Mouse (Mus musculus): Measurements from ENCODE around the gene Tmem52b. TPM values are rescaled to one million over a fixed set of nuclear protein-coding genes. Genes with fewer than 3 reads are reported as not detected.

Tmem52b gene
- polyA plus RNA-seq, 1 experiment = not detected

Other genes starting within 250 kb of the Tmem52b start
- 0.20 TPM in 1 of 2 replicates, not detected in the other for gene Cd69, start 237.1 kb upstream of the Tmem52b start, polyA plus RNA-seq (2012; rRNA removed)
- not detected in 2 replicates for gene 4922502D21Rik, start 180.8 kb upstream of the Tmem52b start, polyA plus RNA-seq (2012; rRNA removed)
- gene Clec12a, start 169.9 kb upstream of the Tmem52b start, polyA plus RNA-seq (2012; rRNA removed) = 0.36 and 0.44 TPM in 2 replicates
- 0.13 and 0.22 TPM in 2 replicates for gene Clec12b, start 126.7 kb upstream of the Tmem52b start, polyA plus RNA-seq (2012; rRNA removed)
- gene Clec1b, start 115.3 kb upstream of the Tmem52b start, polyA plus RNA-seq (2012; rRNA removed) = 0.15 TPM in 1 of 2 replicates, not detected in the other
- 0.11 TPM in 1 of 2 replicates, not detected in the other for gene Clec9a, start 103.7 kb upstream of the Tmem52b start, polyA plus RNA-seq (2012; rRNA removed)
- gene Clec1a, start 60.6 kb upstream of the Tmem52b start, polyA plus RNA-seq (2012; rRNA removed) = 1.4 and 1.9 TPM in 2 replicates
- 0.20 and 0.63 TPM in 2 replicates for gene Olr1, start 5.4 kb upstream of the Tmem52b start, polyA plus RNA-seq (2012; rRNA removed)
- gene Gabarapl1, start 20.6 kb downstream of the Tmem52b start, polyA plus RNA-seq (2012; rRNA removed) = 510 and 530 TPM in 2 replicates
- 0.38 and 0.53 TPM in 2 replicates for gene Klre1, start 65.3 kb downstream of the Tmem52b start, polyA plus RNA-seq (2012; rRNA removed)
- gene Klrd1, start 79.2 kb downstream of the Tmem52b start, polyA plus RNA-seq (2012; rRNA removed) = 0.21 and 0.22 TPM in 2 replicates
- 0.04 TPM in 1 of 2 replicates, not detected in the other for gene Klrk1, start 111.3 kb downstream of the Tmem52b start, polyA plus RNA-seq (2012; rRNA removed)
- not detected in 2 replicates for gene Klrc3, start 130.8 kb downstream of the Tmem52b start, polyA plus RNA-seq (2012; rRNA removed)
- not detected in 2 replicates for gene Klrc2, start 148.1 kb downstream of the Tmem52b start, polyA plus RNA-seq (2012; rRNA removed)
- not detected in 2 replicates for gene Klrc1, start 166.4 kb downstream of the Tmem52b start, polyA plus RNA-seq (2012; rRNA removed)
- not detected in 2 replicates for gene Klri1, start 204.6 kb downstream of the Tmem52b start, polyA plus RNA-seq (2012; rRNA removed)
- gene Klri2, start 227.9 kb downstream of the Tmem52b start, polyA plus RNA-seq (2012; rRNA removed) = 0.08 TPM in 1 of 2 replicates, not detected in the other